Mouse (Mus musculus): ENCODE data around the gene Gdap1l1.

- no peak for TF ChIP-seq POLR2A (IDR thresholded peaks at IDR 0.05; ENCODE audit: extremely low read depth, insufficient read depth, low read length)
- TF ChIP-seq CTCF (IDR thresholded peaks at IDR 0.05; ENCODE audit: extremely low read depth, insufficient read depth, low read length): no peak
These were observed 54.8 kb downstream of the Gdap1l1 start for GRCm38 (mm10) chr2:163493031-163493430.

All from cortical plate, adult 2 months (tissue).